Mouse (Mus musculus) spleen, adult 2 months (tissue): ENCODE measurements at regions not wholly inside any gene's neighbourhood (a gene's known extent, or its start where the extent isn't known, plus 50 kb on each side); places are given as distances from the start of the nearest gene placed in this dataset.

ENCODE experiments used
- DNase-seq, 2 experiments: peaks; one replicate each; pipeline versions ENCODE4 v3.0.0 to v3.0.0-alpha.2; 2012 to 2021; ENCODE audit warnings: low spot score in 2 of 2, low read depth in 1 of 2
- H3K27ac ChIP-seq: fragments of 200-500 bp; 2 replicates; pipeline ENCODE4 v1.5.1; 2012; ENCODE audit warnings: low read length, inconsistent platforms; ENCODE audit not compliant: insufficient read depth
- H3K27me3 ChIP-seq: fragments of 200-500 bp; 2 replicates; pipeline ENCODE4 v1.6.1; 2012; ENCODE audit warnings: mild to moderate bottlenecking, moderate library complexity, low read length, inconsistent platforms; ENCODE audit not compliant: control insufficient read depth, insufficient read depth
- H3K36me3 ChIP-seq: fragments of 200-500 bp; 2 replicates; pipeline ENCODE4 v1.6.1; 2012; ENCODE audit warnings: mild to moderate bottlenecking, low read length, inconsistent platforms; ENCODE audit not compliant: control insufficient read depth, insufficient read depth
- H3K4me1 ChIP-seq: fragments of 200-500 bp; 2 replicates; pipeline ENCODE4 v1.6.1; 2011; ENCODE audit warnings: inconsistent platforms; ENCODE audit not compliant: control insufficient read depth, insufficient read depth, insufficient read length
- H3K4me3 ChIP-seq: fragments of 200-500 bp; 2 replicates; pipeline ENCODE4 v1.5.1; 2011; ENCODE audit warnings: mild to moderate bottlenecking, inconsistent platforms; ENCODE audit not compliant: insufficient read depth, insufficient read length; ENCODE audit errors: extremely low read depth
- CTCF ChIP-seq: fragments of 200-500 bp; IDR thresholded peaks from 2 replicates; pipeline ENCODE4 v1.5.1; 2011; ENCODE audit warnings: mild to moderate bottlenecking, inconsistent platforms; ENCODE audit not compliant: insufficient read depth, insufficient read length, insufficient replicate concordance; ENCODE audit errors: extremely low read depth
- POLR2A ChIP-seq: fragments of 200-500 bp; IDR thresholded peaks from 2 replicates; pipeline ENCODE4 v1.6.1; 2011; ENCODE audit warnings: low read depth, low read length, inconsistent platforms
- WGBS: fragments of 180-500 bp; shearing (Covaris S2); methylation state at CpG from one replicate; pipeline ENCODE4 v1.1.7; 2018; 5-methylcytosine and 5-hydroxymethylcytosine counted together

GRCm38 (mm10) chr2:75539726-75540125 lies 119.3 kb upstream of the Hnrnpa3 start:
- H3K4me1 ChIP-seq: no peaks in the 10 kb centered on the region
- H3K36me3 ChIP-seq: no peaks in the 10 kb centered on the region
- no peak overlapping the region for H3K27ac ChIP-seq
- WGBS: 90% methylated on average over 6 of the region's 6 CpGs
- TF ChIP-seq POLR2A: no peak
- TF ChIP-seq CTCF: no peak
- H3K27me3 ChIP-seq: no peaks in the 10 kb centered on the region
- DNase-seq: no peak
- no peak overlapping the region for H3K4me3 ChIP-seq

- TF ChIP-seq POLR2A: no peak
- no peak for TF ChIP-seq CTCF
- Histone ChIP-seq H3K36me3 (no peaks in the 10 kb centered on the region), H3K27ac (no peak overlapping the region), H3K4me1 (no peaks in the 10 kb centered on the region), H3K27me3 (no peaks in the 10 kb centered on the region), H3K4me3 (no peak overlapping the region)
- 93% methylated on average over 5 of the region's 5 CpGs for WGBS
- DNase-seq: no peak
These were observed 116.7 kb upstream of the Hnrnpa3 start for GRCm38 (mm10) chr2:75542331-75542730.

- WGBS: 69% methylated on average over 5 of the region's 5 CpGs
These were observed 116.3 kb upstream of the Hnrnpa3 start for GRCm38 (mm10) chr2:75542781-75543180.

GRCm38 (mm10) chr2:75545971-75546370 lies 113.1 kb upstream of the Hnrnpa3 start:
- no peak overlapping the region for H3K4me3 ChIP-seq
- no peak for DNase-seq
- H3K27ac ChIP-seq: no peak overlapping the region
- H3K27me3 ChIP-seq: no peaks in the 10 kb centered on the region
- WGBS: 90% methylated on average over 7 of the region's 7 CpGs
- TF ChIP-seq CTCF (no peak), POLR2A (no peak)
- no peaks in the 10 kb centered on the region for H3K36me3 ChIP-seq
- no peaks in the 10 kb centered on the region for H3K4me1 ChIP-seq

More at GRCm38 (mm10) chr2:75542781-75543180, 116.3 kb upstream of the Hnrnpa3 start:
- no peaks in the 10 kb centered on the region for H3K36me3 ChIP-seq
- no peak overlapping the region for H3K4me3 ChIP-seq
- no peak overlapping the region for H3K27ac ChIP-seq
- no peak for TF ChIP-seq POLR2A
- no peak for TF ChIP-seq CTCF
- H3K27me3 ChIP-seq: no peaks in the 10 kb centered on the region
- DNase-seq: no peak
- H3K4me1 ChIP-seq: no peaks in the 10 kb centered on the region

GRCm38 (mm10) chr2:75555676-75556075 lies 103.4 kb upstream of the Hnrnpa3 start:
- no peak overlapping the region for H3K27ac ChIP-seq
- H3K27me3 ChIP-seq: no peaks in the 10 kb centered on the region
- H3K36me3 ChIP-seq: no peaks in the 10 kb centered on the region
- TF ChIP-seq CTCF (no peak), POLR2A (no peak)
- no peaks in the 10 kb centered on the region for H3K4me1 ChIP-seq
- DNase-seq: no peak
- WGBS: 84% methylated on average over 8 of the region's 8 CpGs
- H3K4me3 ChIP-seq: no peak overlapping the region

- no peak for TF ChIP-seq POLR2A
- TF ChIP-seq CTCF: no peak
- Histone ChIP-seq H3K4me3 (no peak overlapping the region), H3K27ac (no peak overlapping the region), H3K27me3 (no peaks in the 10 kb centered on the region), H3K4me1 (no peaks in the 10 kb centered on the region), H3K36me3 (no peaks in the 10 kb centered on the region)
- DNase-seq: no peak
- 78% methylated on average over 7 of the region's 7 CpGs for WGBS
These were observed 102.3 kb upstream of the Hnrnpa3 start for GRCm38 (mm10) chr2:75556744-75557143.

- Histone ChIP-seq H3K36me3 (no peaks in the 10 kb centered on the region), H3K27ac (no peak overlapping the region), H3K27me3 (no peaks in the 10 kb centered on the region), H3K4me3 (no peak overlapping the region), H3K4me1 (no peaks in the 10 kb centered on the region)
- TF ChIP-seq CTCF (no peak), POLR2A (no peak)
- DNase-seq: no peak
- WGBS: 86% methylated on average over 11 of the region's 11 CpGs
These were observed 101.7 kb upstream of the Hnrnpa3 start for GRCm38 (mm10) chr2:75557392-75557791.
